Mouse (Mus musculus): Measurements from ENCODE around the gene Ptprn.

Ptprn gene

GRCm38 (mm10) chr1:75264091-75264880 lies at the start of gene Ptprn:
Ptprn (minus strand) TSS chr1:75264502.
- DNase-seq (ENCODE audit: extremely low spot score), result no peak

- DNase-seq (ENCODE audit: extremely low spot score), result no peak
These were observed 47.4 kb upstream of the Ptprn start for GRCm38 (mm10) chr1:75311694-75312093.

- no peak for DNase-seq (ENCODE audit: extremely low spot score)
These were observed 40.4 kb upstream of the Ptprn start for GRCm38 (mm10) chr1:75304662-75305061.

GRCm38 (mm10) chr1:75294294-75294693 lies 30.0 kb upstream of the Ptprn start:
- no peak for DNase-seq (ENCODE audit: extremely low spot score)

GRCm38 (mm10) chr1:75293331-75293701 lies 29.0 kb upstream of the Ptprn start:
- DNase-seq (ENCODE audit: extremely low spot score), result no peak

- no peak for DNase-seq (ENCODE audit: extremely low spot score)
These were observed 28.4 kb upstream of the Ptprn start for GRCm38 (mm10) chr1:75292476-75293330.

- DNase-seq (ENCODE audit: extremely low spot score), result no peak
These were observed 27.0 kb upstream of the Ptprn start for GRCm38 (mm10) chr1:75291321-75291720.

- peak; percentile 15 for DNase-seq (ENCODE audit: extremely low spot score)
These were observed 26.3 kb upstream of the Ptprn start for GRCm38 (mm10) chr1:75290582-75290981.

- no peak for DNase-seq (ENCODE audit: extremely low spot score)
These were observed 25.7 kb upstream of the Ptprn start for GRCm38 (mm10) chr1:75289888-75290431.

- DNase-seq (ENCODE audit: extremely low spot score), result peak; percentile 42
These were observed 25.1 kb upstream of the Ptprn start for GRCm38 (mm10) chr1:75289376-75289775.

- DNase-seq (ENCODE audit: extremely low spot score), result no peak
These were observed 20.6 kb upstream of the Ptprn start for GRCm38 (mm10) chr1:75284911-75285310.

- DNase-seq (ENCODE audit: extremely low spot score), result no peak
These were observed 18.7 kb upstream of the Ptprn start for GRCm38 (mm10) chr1:75283017-75283416.

- DNase-seq (ENCODE audit: extremely low spot score), result no peak
These were observed 13.9 kb upstream of the Ptprn start, which contains the start of gene Resp18 for GRCm38 (mm10) chr1:75278228-75278627. Resp18 (minus strand) TSS chr1:75278415.

GRCm38 (mm10) chr1:75277195-75278188 lies 13.2 kb upstream of the Ptprn start:
- DNase-seq (ENCODE audit: extremely low spot score), result peak; percentile 62

- DNase-seq (ENCODE audit: extremely low spot score), result peak; percentile 74
These were observed 1.0 kb downstream of the Ptprn start for GRCm38 (mm10) chr1:75262969-75263951.

GRCm38 (mm10) chr1:75261278-75261677 lies 3.0 kb downstream of the Ptprn start:
- DNase-seq (ENCODE audit: extremely low spot score), result no peak

- DNase-seq (ENCODE audit: extremely low spot score), result no peak
These were observed 8.7 kb downstream of the Ptprn start for GRCm38 (mm10) chr1:75255516-75256046.

- no peak for DNase-seq (ENCODE audit: extremely low spot score)
These were observed 9.7 kb downstream of the Ptprn start for GRCm38 (mm10) chr1:75254625-75255013.

GRCm38 (mm10) chr1:75253849-75254624 lies 10.3 kb downstream of the Ptprn start:
- peak; percentile 73 for DNase-seq (ENCODE audit: extremely low spot score)
